Mouse (Mus musculus) bone marrow, adult 2 months (tissue): Measurements from ENCODE around the gene Sdk2.

Experiments
- CTCF ChIP-seq: fragments of 200-500 bp; IDR thresholded peaks from 2 replicates; pipeline ENCODE4 v1.5.1; 2011; ENCODE audit warnings: low read length, control low read depth; ENCODE audit not compliant: control insufficient read depth, insufficient read depth
- POLR2A ChIP-seq: fragments of 200-500 bp; IDR thresholded peaks from 2 replicates; pipeline ENCODE4 v1.6.1; 2011; ENCODE audit warnings: low read depth, mild to moderate bottlenecking, control low read depth, low read length, borderline replicate concordance; ENCODE audit not compliant: control insufficient read depth

- TF ChIP-seq POLR2A (no peak), CTCF (no peak)
Measured at GRCm38 (mm10) chr11:113737912-113738311, 328.9 kb downstream of the Sdk2 start.
